Mouse (Mus musculus) right cerebral cortex, postnatal 14 days (tissue): ENCODE results near the gene Per2.
"Not testable (repeated sequence)": the region's sequence is repeated elsewhere in the genome, so short reads cannot be mapped to it uniquely, and the experiment has no call there.

Source experiments
- DNase-seq: peaks from one replicate; pipeline ENCODE4 v3.0.0; 2022

Per2 gene

GRCm38 (mm10) chr1:91459059-91459809 lies at the start of gene Per2:
TSS of gene Per2 (minus strand) at chr1:91459324.
- peak; percentile 99 for DNase-seq

DNA sequence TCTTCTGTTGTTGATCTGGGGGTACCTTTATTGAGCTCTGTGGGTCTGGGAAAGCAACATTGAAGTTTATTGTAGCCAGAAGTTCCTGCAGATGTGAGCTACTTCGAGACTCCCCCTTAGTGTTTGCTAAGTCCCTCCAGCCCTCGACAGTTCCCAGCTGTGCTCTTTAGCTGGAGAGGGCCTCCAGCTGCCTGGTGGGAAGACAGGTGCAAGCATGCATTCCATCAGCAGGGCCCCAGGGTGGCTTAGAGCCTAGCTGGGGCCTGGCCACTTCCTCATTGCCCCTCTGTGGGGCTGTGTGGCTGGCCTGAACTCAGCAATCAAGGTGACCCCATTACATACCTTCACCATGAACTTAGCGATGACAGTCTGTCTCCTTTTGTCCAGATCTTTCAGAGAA lies 45.5 kb upstream of the Per2 start:
- no peak for DNase-seq

- no peak for DNase-seq
These were observed 39.5 kb upstream of the Per2 start for GRCm38 (mm10) chr1:91498579-91498978.

DNA sequence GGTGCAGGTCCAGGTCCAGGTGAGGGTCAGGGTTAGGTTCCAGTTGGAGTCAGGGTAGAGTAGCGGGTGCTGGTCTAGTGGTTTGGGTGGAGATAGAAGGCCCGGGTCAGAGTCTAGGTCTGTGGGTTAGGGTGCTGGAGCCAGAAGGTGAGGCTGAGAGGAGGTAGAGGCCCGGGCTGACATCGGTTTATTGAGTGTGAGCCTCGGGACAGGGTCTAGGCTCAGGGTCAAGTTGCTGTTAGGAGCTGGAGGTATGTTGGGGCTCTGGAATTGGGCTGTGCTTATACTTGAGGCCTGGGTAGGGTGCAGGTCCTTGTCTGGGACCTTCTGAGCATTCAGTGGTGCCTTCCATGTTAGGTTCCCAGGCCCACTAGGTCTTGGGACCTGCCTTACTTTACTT lies 36.2 kb upstream of the Per2 start:
- no peak for DNase-seq

DNA sequence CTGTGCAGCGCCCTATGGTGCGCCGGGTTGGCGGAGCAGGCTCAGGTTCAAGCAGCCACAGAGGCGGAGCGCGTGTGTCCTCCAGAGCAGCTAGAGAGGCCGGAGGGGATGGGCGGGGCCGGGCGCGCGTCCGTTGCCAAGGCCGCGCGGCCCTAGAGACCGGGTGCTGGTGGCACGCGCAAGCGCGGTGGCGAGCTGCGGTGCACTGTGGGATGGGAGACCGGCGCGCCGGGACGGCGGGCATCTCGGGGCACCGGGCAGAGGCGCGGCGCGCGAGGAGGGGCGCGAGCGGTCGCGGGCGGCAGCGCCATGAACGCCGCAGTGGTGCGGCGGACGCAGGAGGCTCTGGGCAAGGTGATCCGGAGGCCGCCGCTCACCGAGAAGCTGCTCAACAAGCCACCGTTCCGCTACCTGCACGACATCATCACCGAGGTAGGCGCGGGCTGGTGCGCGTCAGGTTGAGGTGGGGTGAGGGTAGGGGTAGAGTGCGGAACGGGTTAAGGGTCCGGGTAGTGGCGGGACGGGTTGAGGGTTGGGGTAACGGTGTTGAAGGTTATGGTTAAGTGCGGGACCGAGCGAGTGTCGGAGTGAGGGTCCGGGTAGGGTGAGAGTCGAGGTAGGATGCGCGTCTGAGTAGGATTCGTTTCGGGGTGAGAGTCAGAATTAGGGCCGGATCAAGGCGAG lies 35.5 kb upstream of the Per2 start, which contains the start of gene Traf3ip1:
Gene Traf3ip1 (plus strand): TSS at position 191 of the 684 bp plus-strand sequence.
- DNase-seq = peak; percentile 94

DNA sequence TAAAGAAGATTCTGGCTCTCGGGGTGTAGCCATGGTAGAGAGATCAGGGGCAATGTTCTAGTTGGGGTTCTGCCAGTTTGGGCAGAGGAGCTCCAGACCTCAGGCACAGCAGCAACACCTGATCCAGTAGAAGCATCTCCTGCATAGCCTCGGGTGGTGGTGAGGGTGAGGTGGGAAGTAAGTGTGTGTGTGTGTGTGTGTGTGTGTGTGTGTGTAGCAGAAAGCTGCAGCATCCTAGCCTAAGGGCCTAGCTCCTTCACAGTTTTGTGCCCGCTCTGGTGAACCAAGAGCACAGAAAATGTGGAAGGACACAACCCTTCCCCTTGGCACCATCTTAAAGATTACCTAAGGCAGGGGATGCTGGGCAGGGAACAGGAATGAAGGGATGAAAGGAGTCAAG lies 34.8 kb upstream of the Per2 start:
- no peak for DNase-seq

- no peak for DNase-seq
These were observed 33.6 kb upstream of the Per2 start for GRCm38 (mm10) chr1:91492740-91493139.

GRCm38 (mm10) chr1:91490322-91490721 lies 31.2 kb upstream of the Per2 start:
- no peak for DNase-seq

GRCm38 (mm10) chr1:91486165-91486564 lies 27.0 kb upstream of the Per2 start:
- DNase-seq = no peak

GRCm38 (mm10) chr1:91485422-91485821 lies 26.3 kb upstream of the Per2 start:
- no peak for DNase-seq

DNA sequence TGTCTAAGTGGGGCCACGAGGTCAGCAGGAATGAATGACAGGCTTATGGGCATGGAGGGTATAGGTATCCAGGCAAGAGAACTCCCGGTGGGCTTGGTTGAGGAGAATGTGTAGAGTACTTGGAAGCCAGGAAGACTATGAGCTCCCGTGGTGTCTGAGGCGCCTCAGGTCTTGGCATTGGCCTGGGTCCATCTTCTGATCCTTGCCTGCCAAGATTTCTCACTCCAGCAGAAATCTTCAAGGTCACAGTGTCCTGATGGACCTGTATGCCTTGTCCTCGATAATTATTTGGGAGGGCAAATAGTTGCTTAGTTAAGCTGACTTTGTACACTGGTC lies 24.9 kb upstream of the Per2 start:
- no peak for DNase-seq

GRCm38 (mm10) chr1:91483304-91484010 lies 24.3 kb upstream of the Per2 start:
- DNase-seq = peak; percentile 89

DNA sequence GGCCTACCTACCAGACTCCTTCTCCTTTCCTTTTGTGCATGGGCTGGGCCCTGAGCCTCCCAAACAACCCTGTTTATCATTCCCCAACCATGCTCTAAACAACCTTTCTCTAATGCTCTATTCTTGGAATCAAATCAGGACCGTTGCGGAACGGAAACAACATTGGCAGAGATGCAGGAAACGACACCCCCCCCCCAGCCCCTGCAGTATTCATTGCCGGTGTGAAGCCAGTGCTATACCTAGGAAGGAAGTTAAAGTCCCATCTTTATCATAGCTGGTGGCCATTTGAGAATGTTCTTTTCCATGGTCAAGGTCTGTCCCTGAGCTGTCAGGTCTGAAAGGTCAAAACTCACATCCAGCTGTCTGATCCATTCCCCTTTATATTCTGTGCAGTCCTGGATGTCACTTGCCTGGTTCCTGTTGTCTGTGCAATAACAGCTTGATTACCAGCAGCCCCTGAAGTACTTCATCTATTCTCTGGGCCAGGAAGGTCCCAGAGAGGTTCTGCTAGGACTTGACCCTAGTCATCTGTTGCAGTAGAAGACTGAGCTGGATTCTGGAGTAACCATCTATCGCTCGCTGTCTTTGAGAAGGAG lies 23.6 kb upstream of the Per2 start:
- DNase-seq = no peak

DNA sequence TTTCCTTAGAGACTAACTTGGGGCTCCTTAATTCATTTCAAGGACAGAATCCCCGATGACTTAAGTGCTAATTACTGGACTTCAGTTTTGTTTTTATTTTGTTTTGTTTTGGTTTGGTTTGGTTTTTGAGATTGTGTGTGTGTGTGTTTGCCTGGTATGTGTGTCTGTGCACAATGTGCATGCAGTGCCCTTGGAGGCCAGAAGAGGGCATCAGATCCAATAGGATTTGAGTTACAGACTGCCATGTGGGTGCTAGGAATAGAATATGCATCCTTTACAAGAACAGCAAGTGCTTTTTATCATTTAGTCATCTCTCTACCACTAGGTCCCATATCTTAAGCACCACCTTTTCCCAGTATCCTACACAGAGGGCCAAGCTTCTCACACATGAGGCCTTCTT lies 19.8 kb upstream of the Per2 start:
- no peak for DNase-seq

DNA sequence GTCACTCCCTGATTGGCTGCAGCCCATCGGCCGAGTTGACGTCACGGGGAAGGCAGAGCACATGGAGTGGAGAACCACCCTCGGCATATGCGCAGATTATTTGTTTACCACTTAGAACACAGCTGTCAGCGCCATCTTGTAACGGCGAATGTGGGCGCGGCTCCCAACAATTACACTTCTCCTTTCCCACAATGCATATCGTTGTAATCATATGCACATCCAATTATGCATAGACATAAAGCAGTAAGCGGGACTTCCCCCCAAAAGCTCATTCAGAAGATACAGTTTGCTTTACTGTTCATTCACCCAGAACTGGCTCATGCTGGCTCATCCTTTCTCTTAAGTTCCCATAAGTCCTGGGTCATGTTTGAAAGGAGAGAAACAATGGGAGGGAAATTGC lies 19.0 kb upstream of the Per2 start:
- not testable (repeated sequence) for DNase-seq

DNA sequence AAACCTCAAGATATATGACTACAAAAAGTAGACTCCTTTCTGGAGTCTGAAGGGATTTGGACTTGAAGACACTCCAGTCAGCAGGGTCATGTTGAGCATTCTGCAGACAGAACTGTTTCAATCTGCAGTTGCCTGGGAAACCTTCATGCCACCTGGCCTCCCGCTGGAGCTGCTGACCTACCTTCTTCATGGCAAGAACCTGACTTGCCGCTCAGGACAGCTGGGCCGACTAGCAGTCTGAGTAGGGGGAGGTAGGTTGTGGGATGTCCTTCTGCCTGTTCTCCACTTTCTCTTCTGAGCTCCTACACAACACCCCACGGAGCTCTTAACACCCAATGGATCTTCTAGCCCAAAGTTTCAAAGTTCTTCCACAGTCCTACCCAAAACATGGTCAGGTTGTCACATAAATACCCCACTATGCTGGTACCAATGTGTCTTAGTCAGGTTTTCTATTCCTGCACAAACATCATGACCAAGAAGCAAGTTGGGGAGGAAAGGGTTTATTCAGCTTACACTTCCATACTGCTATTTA lies 10.8 kb upstream of the Per2 start:
- no peak for DNase-seq

DNA sequence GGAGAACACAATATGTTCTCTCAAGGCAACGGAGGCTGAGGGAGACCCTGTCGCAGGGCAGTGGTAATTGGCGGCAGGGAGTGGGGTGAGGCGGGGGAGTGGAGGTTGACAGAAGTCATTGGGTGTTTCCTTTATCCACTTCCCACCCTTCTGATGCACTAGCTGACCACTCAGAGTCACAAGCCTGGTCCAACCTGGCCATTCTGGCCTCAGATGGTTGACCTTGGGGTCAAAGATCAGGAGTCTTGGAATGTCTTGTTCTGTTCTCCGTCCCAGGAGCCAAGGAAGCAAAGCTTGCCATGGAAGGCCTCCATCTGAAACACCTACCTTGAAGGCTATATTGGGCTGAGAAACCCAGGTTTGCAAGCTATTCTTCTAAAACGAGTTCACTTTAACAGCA lies 7.1 kb upstream of the Per2 start:
- DNase-seq = no peak

GRCm38 (mm10) chr1:91465244-91465643 lies 6.1 kb upstream of the Per2 start:
- no peak for DNase-seq

DNA sequence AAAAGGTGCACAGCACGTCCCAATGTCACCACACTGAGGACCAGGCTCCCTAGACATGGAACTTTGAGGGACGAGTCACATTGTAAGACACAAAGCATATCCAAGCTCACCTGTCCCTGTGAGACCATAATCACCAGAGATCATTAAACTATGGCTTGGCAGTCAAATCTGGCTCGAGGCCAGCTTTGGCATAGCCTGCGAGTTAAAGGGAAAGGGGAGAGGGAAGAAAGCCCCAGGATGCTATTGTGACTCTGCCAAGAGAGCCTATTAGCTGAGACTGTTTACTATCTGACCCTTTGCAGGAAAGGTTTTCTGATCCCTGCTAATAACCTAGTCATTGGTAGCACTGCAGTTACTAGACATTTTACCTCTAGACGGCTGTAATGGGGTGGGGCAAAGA lies 5.3 kb upstream of the Per2 start:
- DNase-seq = no peak

- no peak for DNase-seq
These were observed 4.3 kb upstream of the Per2 start for GRCm38 (mm10) chr1:91463336-91463995.

- no peak for DNase-seq
These were observed 1.4 kb upstream of the Per2 start for GRCm38 (mm10) chr1:91460564-91460963.

- DNase-seq = no peak
These were observed 945 bp upstream of the Per2 start for GRCm38 (mm10) chr1:91460069-91460468.
